Mouse (Mus musculus) gastrocnemius, postnatal 25 days (tissue): Measurements from ENCODE around the gene Zscan26. TPM values are rescaled to one million over a fixed set of nuclear protein-coding genes. Genes with fewer than 3 reads are reported as not detected.

Experiments used
- microRNA-seq, 2 experiments: library from miRNA; unstranded; fragments of <30 nt; microRNA quantifications; one replicate each; pipeline ENCODE4 v1.2.0; 2021; ENCODE audit warnings: borderline replicate concordance in 2 of 2
- total RNA-seq, 2 experiments: library from RNA; stranded (reverse); gene quantifications; 1 replicate in 1 of 2; 2 replicates in 1 of 2; pipeline ENCODE4 v1.2.3; 2021

Gene Zscan26
- total RNA-seq, 2 experiments from 2014 or later, result 10.2 to 10.3 TPM

Small RNA genes within 50 kb of the gene (microRNA-seq; reads per million reads assigned to microRNA genes)
- 0 reads per million in 2 experiments for gene Mir1896
- gene Mir6942, result 0 reads per million in 2 experiments

Other genes with a start within 250 kb of the Zscan26 start
- gene Gpx5, start 161.0 kb downstream of the Zscan26 start, total RNA-seq, result not detected
- not detected for gene Gpx6, start 141.6 kb downstream of the Zscan26 start, total RNA-seq
- not detected for gene Olfr1367, start 106.8 kb downstream of the Zscan26 start, total RNA-seq
- 1 to 10 TPM; 4.5 to 5.0 TPM for gene Zscan12, start 90.9 kb downstream of the Zscan26 start, total RNA-seq
- 10 to 100 TPM; 15.9 to 16.8 TPM for gene Zkscan3, start 51.0 kb downstream of the Zscan26 start, total RNA-seq
- under 1 TPM; 0.15 to 0.27 TPM for gene Pgbd1, start 12.7 kb downstream of the Zscan26 start, total RNA-seq
- under 1 TPM in 1 of 2 experiments, not detected in 1; 0.18 TPM for gene Nkapl, start 14.8 kb upstream of the Zscan26 start, total RNA-seq
- under 1 TPM; 0.41 to 0.59 TPM for gene Zkscan4, start 25.2 kb upstream of the Zscan26 start, total RNA-seq
- gene Gm10065, start 25.7 kb upstream of the Zscan26 start, total RNA-seq, result not detected
- 10 to 100 TPM; 20.2 to 21.5 TPM for gene AK157302, start 41.5 kb upstream of the Zscan26 start, total RNA-seq
- gene Gm11273, start 47.7 kb upstream of the Zscan26 start, total RNA-seq, result 100 to 1,000 TPM; 119 to 147 TPM
- 1 to 10 TPM; 3.8 to 5.4 TPM for gene Zkscan8, start 77.4 kb upstream of the Zscan26 start, total RNA-seq
- not detected for gene Olfr1366, start 89.1 kb upstream of the Zscan26 start, total RNA-seq
- not detected for gene Olfr1535, start 106.2 kb upstream of the Zscan26 start, total RNA-seq
- gene Olfr1364, start 128.0 kb upstream of the Zscan26 start, total RNA-seq, result not detected
- not detected for gene Olfr1362, start 160.3 kb upstream of the Zscan26 start, total RNA-seq
- gene Olfr11, start 188.8 kb upstream of the Zscan26 start, total RNA-seq, result not detected
- not detected for gene Olfr1361, start 209.7 kb upstream of the Zscan26 start, total RNA-seq
- gene Olfr1360, start 223.7 kb upstream of the Zscan26 start, total RNA-seq, result not detected
- not detected for gene Olfr1359, start 244.4 kb upstream of the Zscan26 start, total RNA-seq